In the genomic region with DNA sequence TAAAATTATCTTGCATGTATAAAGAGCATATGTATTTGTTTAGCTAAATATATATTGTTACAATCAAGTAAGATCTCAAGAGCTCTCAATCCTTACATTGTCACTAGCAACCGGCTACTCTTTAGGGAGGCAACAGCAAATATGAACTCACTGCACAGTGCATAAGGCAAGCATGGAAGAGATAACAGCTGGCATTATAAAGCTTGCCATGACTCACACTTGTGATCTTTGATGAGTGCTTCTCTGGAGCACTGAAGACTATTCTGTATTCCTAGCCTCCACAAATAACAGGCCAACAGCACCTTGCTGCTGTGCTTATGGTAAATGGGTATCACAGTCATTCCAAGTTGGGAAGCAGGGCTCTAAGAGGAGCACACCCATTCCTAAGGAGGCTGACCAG, we compare ENCODE assay signal across 21 mouse cellular contexts.
DNase-seq lines count a peak whose midpoint lies in the region; ATAC-seq and TF ChIP-seq lines count a peak whose summit lies in the region.
"Had no signal": no experiment of that assay in that cellular context is flagged by ENCODE, and none has a peak within 500 bp of the region (broad histone marks: within the 10 kb centered on the region; RNA-seq: fewer than 3 reads in every experiment).

No protein-coding gene starts in this region.

- ATAC-seq in erythroblast, adult 5-6 weeks (replicated peaks; ENCODE audit: low FRiP score, poor library complexity, severe bottlenecking) = 0 out of 2 replicates have a peak, but pooled peaks have one; percentile 43
- ATAC-seq: CD4-positive, CD25-positive, alpha-beta regulatory T cell, adult 4 months; forebrain, embryonic 16.5 days; intestine, embryonic 15.5 days had no signal

- no peak overlapping the region for H3K4me3 ChIP-seq in kidney, adult 2 months (ENCODE audit: insufficient read depth, low read depth, low read length)
- H3K4me3 ChIP-seq: embryonic facial prominence, embryonic 15.5 days; heart, adult 2 months; heart, embryonic 15.5 days; intestine, embryonic 15.5 days had no signal

- no peak for TF ChIP-seq CTCF in kidney, adult 2 months (conservative IDR thresholded peaks at IDR 0.05; ENCODE audit: insufficient read depth, insufficient read length, low read depth, low read length)

- no peak overlapping the region for H3K27ac ChIP-seq in kidney, adult 2 months (ENCODE audit: insufficient read depth, low read depth, low read length)
- H3K27ac ChIP-seq: embryonic facial prominence, embryonic 15.5 days; heart, adult 2 months; heart, embryonic 15.5 days; hindbrain, embryonic 14.5 days; intestine, embryonic 15.5 days had no signal

- no peaks in the 10 kb centered on the region for H3K4me1 ChIP-seq in kidney, adult 2 months (ENCODE audit: control insufficient read depth, insufficient read depth, low read length)
- H3K4me1 ChIP-seq: embryonic facial prominence, embryonic 15.5 days; heart, embryonic 15.5 days; intestine, embryonic 15.5 days had no signal

- no peak for TF ChIP-seq POLR2A in kidney, adult 2 months (IDR thresholded peaks at IDR 0.05; ENCODE audit: low read depth, low read length)

- no peaks in the 10 kb centered on the region for H3K27me3 ChIP-seq in kidney, adult 2 months (replicated peaks; ENCODE audit: control insufficient read depth, insufficient read depth, low read length)
- H3K27me3 ChIP-seq: embryonic facial prominence, embryonic 15.5 days; heart, embryonic 15.5 days; intestine, embryonic 15.5 days had no signal

- peak; percentile 12 for DNase-seq in layer of hippocampus, adult 9-11 months
- DNase-seq in layer of hippocampus, adult 11-12 months (ENCODE audit: low spot score) = no peak
- DNase-seq in right cerebral cortex, adult 2 months (ENCODE audit: low spot score in 2 of 2) = peak; percentile 4 to 20
- no peak for DNase-seq in right cerebral cortex, postnatal 36 days (ENCODE audit: low spot score in 2 of 2)
- no peak for DNase-seq in kidney, adult 2 months
- DNase-seq: adrenal gland, postnatal 10 days; B cell, adult 2 months; cerebellum, adult 8-10 months; cerebellum, postnatal 14 days; embryo, embryonic 11 days; gastrocnemius, postnatal 10 days; heart, adult 2 months; heart, postnatal 14 days had no signal

- H3K36me3 ChIP-seq in kidney, adult 2 months (ENCODE audit: control insufficient read depth, insufficient read depth, low read length) = no peaks in the 10 kb centered on the region
- H3K36me3 ChIP-seq: embryonic facial prominence, embryonic 15.5 days; G1E; heart, embryonic 15.5 days; intestine, embryonic 15.5 days had no signal

- WGBS in kidney, adult 2 months = 92% methylated on average over 1 of the region's 1 CpGs

Comparison
In these comparisons a context has a peak if more than half of its experiments do, and no peak if none do; other contexts are left out.
1. DNase-seq: peak in layer of hippocampus, adult 9-11 months (single experiment) and right cerebral cortex, adult 2 months (2 of 2); none in layer of hippocampus, adult 11-12 months (single experiment), right cerebral cortex, postnatal 36 days (0 of 2) and kidney, adult 2 months (single experiment).